ENCODE assay signal across 8 mouse cellular contexts in the genomic region with DNA sequence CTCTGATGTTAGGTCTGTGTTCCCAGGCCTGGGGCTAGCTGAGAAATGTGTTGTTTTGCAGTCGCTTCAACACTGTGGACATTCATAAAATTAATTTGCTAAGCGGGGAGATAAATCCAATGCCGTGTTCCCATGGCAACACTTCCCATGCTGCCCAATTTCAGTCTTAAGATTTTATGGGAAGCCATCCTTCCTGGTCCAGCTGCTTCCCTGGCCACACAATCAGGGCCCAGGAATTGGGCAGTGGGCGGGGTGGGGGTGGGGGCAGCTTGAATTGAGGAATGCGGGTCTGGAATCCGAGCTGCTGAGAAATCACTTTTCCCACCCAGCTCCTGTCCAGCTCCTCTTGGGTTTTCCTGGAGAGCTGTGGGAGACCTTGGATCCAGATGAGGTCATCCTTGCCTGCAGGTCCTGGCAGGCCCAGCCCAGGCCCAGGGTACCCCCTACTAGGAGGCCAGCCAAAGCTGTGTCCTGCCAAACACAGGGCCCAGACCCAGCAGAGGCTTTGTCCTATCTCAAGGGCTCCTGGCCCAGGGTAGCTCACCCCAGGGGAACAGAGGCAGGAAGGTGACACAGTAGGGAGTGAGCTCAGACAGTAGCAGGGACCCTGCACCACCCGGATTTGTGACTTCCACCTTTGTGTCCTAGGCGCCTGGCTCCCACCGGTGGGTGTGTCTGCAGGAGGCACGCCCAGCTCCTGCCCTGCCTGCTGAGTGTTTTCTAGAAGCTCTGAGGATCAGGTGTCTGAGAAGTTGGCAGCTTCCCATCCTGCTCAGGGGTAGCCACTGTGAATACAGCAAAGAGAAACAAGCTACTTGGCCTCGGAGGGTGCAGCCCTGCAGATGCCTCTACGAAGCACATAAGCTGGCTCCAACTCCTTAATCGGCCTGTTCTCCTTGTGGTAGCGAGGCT. TPM values are rescaled to one million over a fixed set of nuclear protein-coding genes. Genes with fewer than 3 reads are reported as not detected.
DNase-seq lines count a peak whose midpoint lies in the region; ATAC-seq lines count a peak whose summit lies in the region.

No protein-coding gene starts in this region.

- DNase-seq in liver, embryonic 11.5 days (ENCODE audit: low spot score): no peak
- peak; percentile 43 for DNase-seq in embryonic facial prominence, embryonic 10.5 days (ENCODE audit: low spot score)
- peak; percentile 56 for DNase-seq in kidney, postnatal 10 days
- DNase-seq in spleen, postnatal 4 days (ENCODE audit: low spot score in 2 of 2): no peak

- H3K4me3 ChIP-seq in liver, embryonic 11.5 days (ENCODE audit: low read depth, low read length): no peak overlapping the region
- H3K4me3 ChIP-seq in liver, embryonic 12.5 days: no peak overlapping the region
- H3K4me3 ChIP-seq in embryonic facial prominence, embryonic 10.5 days: no peak overlapping the region
- H3K4me3 ChIP-seq in heart, embryonic 15.5 days: no peak overlapping the region
- H3K4me3 ChIP-seq in midbrain, embryonic 16.5 days (ENCODE audit: low read depth, low read length): no peak overlapping the region

- no peak overlapping the region for H3K4me2 ChIP-seq in liver, embryonic 11.5 days
- H3K4me2 ChIP-seq in liver, embryonic 12.5 days: no peak overlapping the region
- H3K4me2 ChIP-seq in heart, embryonic 15.5 days: no peak overlapping the region
- H3K4me2 ChIP-seq in midbrain, embryonic 16.5 days (ENCODE audit: low read length): no peak overlapping the region

- no peak overlapping the region for H3K27ac ChIP-seq in liver, embryonic 11.5 days (ENCODE audit: low read depth, low read length)
- no peak overlapping the region for H3K27ac ChIP-seq in liver, embryonic 12.5 days
- H3K27ac ChIP-seq in embryonic facial prominence, embryonic 10.5 days (replicated peaks): peak overlapping the region; percentile 80
- peak overlapping the region; percentile 24; the same call in 1 of the 2 replicates for H3K27ac ChIP-seq in heart, embryonic 15.5 days
- peak overlapping the region; percentile 79 for H3K27ac ChIP-seq in midbrain, embryonic 16.5 days (ENCODE audit: low read length)

- no peaks in the 10 kb centered on the region for H3K9me3 ChIP-seq in liver, embryonic 11.5 days (ENCODE audit: control insufficient read depth, low read length)
- H3K9me3 ChIP-seq in liver, embryonic 12.5 days (replicated peaks): no peaks in the 10 kb centered on the region
- H3K9me3 ChIP-seq in embryonic facial prominence, embryonic 10.5 days: no peaks in the 10 kb centered on the region
- no peaks in the 10 kb centered on the region for H3K9me3 ChIP-seq in heart, embryonic 15.5 days (replicated peaks)
- H3K9me3 ChIP-seq in midbrain, embryonic 16.5 days (replicated peaks; ENCODE audit: control insufficient read depth, low read length, poor library complexity, severe bottlenecking): no peaks in the 10 kb centered on the region

- no peaks in the 10 kb centered on the region for H3K27me3 ChIP-seq in liver, embryonic 11.5 days (replicated peaks; ENCODE audit: control insufficient read depth, insufficient read depth, low read length)
- H3K27me3 ChIP-seq in liver, embryonic 12.5 days (replicated peaks): no peaks in the 10 kb centered on the region
- H3K27me3 ChIP-seq in embryonic facial prominence, embryonic 10.5 days (replicated peaks; ENCODE audit: low read depth, poor library complexity, severe bottlenecking): no peaks in the 10 kb centered on the region
- H3K27me3 ChIP-seq in heart, embryonic 15.5 days: no peaks in the 10 kb centered on the region
- no peaks in the 10 kb centered on the region for H3K27me3 ChIP-seq in midbrain, embryonic 16.5 days (ENCODE audit: control insufficient read depth, insufficient read depth, low read depth, low read length)

- H3K4me1 ChIP-seq in liver, embryonic 11.5 days (replicated peaks; ENCODE audit: control insufficient read depth, insufficient read depth, low read length): no peaks in the 10 kb centered on the region; the same call in 1 of the 2 replicates
- H3K4me1 ChIP-seq in liver, embryonic 12.5 days: 0 out of 2 replicates have a peak, but pooled peaks cover 4% of the 10 kb centered on the region
- H3K4me1 ChIP-seq in embryonic facial prominence, embryonic 10.5 days: peaks cover 32% of the 10 kb centered on the region
- peaks cover 17% of the 10 kb centered on the region for H3K4me1 ChIP-seq in heart, embryonic 15.5 days (replicated peaks)
- peaks cover 22% of the 10 kb centered on the region for H3K4me1 ChIP-seq in midbrain, embryonic 16.5 days (ENCODE audit: control insufficient read depth, insufficient read depth, low read length)

- no peak overlapping the region for H3K9ac ChIP-seq in liver, embryonic 11.5 days (ENCODE audit: low read depth, low read length)
- no peak overlapping the region for H3K9ac ChIP-seq in liver, embryonic 12.5 days
- H3K9ac ChIP-seq in heart, embryonic 15.5 days: no peak overlapping the region
- no peak overlapping the region for H3K9ac ChIP-seq in midbrain, embryonic 16.5 days (ENCODE audit: low read depth, low read length)

- WGBS in liver, embryonic 11.5 days: 51% methylated on average over 14 of the region's 14 CpGs
- WGBS in liver, embryonic 12.5 days (ENCODE audit: insufficient replicate concordance): 55% methylated on average over 14 of the region's 14 CpGs
- 40% methylated on average over 14 of the region's 14 CpGs for WGBS in embryonic facial prominence, embryonic 10.5 days
- 49% methylated on average over 14 of the region's 14 CpGs for WGBS in heart, embryonic 15.5 days
- 34% methylated on average over 14 of the region's 14 CpGs for WGBS in midbrain, embryonic 16.5 days

- no peaks in the 10 kb centered on the region for H3K36me3 ChIP-seq in liver, embryonic 11.5 days (ENCODE audit: control insufficient read depth, insufficient read depth, low read length)
- no peaks in the 10 kb centered on the region for H3K36me3 ChIP-seq in liver, embryonic 12.5 days
- no peaks in the 10 kb centered on the region for H3K36me3 ChIP-seq in embryonic facial prominence, embryonic 10.5 days (replicated peaks)
- H3K36me3 ChIP-seq in heart, embryonic 15.5 days: no peaks in the 10 kb centered on the region
- H3K36me3 ChIP-seq in midbrain, embryonic 16.5 days (ENCODE audit: control insufficient read depth, insufficient read depth, low read length): no peaks in the 10 kb centered on the region; the same call in 1 of the 2 replicates

- ATAC-seq in liver, embryonic 11.5 days (replicated peaks; ENCODE audit: low FRiP score): peak; percentile 26; the same call in 1 of the 2 replicates
- ATAC-seq in liver, embryonic 12.5 days: no peak
- peak; percentile 39; the same call in 1 of the 2 replicates for ATAC-seq in heart, embryonic 15.5 days (replicated peaks; ENCODE audit: insufficient number of reproducible peaks, insufficient read depth, low FRiP score, low read depth)
- ATAC-seq in midbrain, embryonic 16.5 days: peak; percentile 61
- ATAC-seq in megakaryocyte progenitor cell, adult 5-6 weeks (replicated peaks; ENCODE audit: poor library complexity): no peak

RNA-seq across cellular contexts. Expression of gene Pdgfa, which starts 36.5 kb away (rescaled TPM):
- 3.4 and 5.0 TPM in 2 replicates for polyA plus RNA-seq in liver, embryonic 11.5 days (2014; fragmentation: Nextera tagmentation; extraction: Ambion mirVana)
- 1.9 and 2.8 TPM in 2 replicates for polyA plus RNA-seq in liver, embryonic 12.5 days (2016; fragmentation: Nextera tagmentation; extraction: Ambion mirVana)
- polyA plus RNA-seq in embryonic facial prominence, embryonic 10.5 days (2016; fragmentation: Nextera tagmentation; extraction: Ambion mirVana): 30.8 and 33.5 TPM in 2 replicates
- 46.0 and 51.1 TPM in 2 replicates for polyA plus RNA-seq in heart, embryonic 15.5 days (2015; fragmentation: Nextera tagmentation; extraction: Ambion mirVana)
- polyA plus RNA-seq in midbrain, embryonic 16.5 days (2015; fragmentation: Nextera tagmentation; extraction: Ambion mirVana): 27.0 and 32.2 TPM in 2 replicates
- total RNA-seq in megakaryocyte progenitor cell, adult 5-6 weeks (2015): 0.25 and 0.71 TPM in 2 replicates
- 1.3 TPM in 1 of 2 replicates, not detected in the other for total RNA-seq in megakaryocyte progenitor cell, adult 5-6 weeks (2017)

Comparison
In these comparisons a context has a peak if more than half of its experiments do, and no peak if none do; other contexts are left out.
1. ATAC-seq: peak in liver, embryonic 11.5 days (single experiment), heart, embryonic 15.5 days (single experiment) and midbrain, embryonic 16.5 days (single experiment); none in liver, embryonic 12.5 days (single experiment) and megakaryocyte progenitor cell, adult 5-6 weeks (single experiment).
2. DNase-seq: peak in embryonic facial prominence, embryonic 10.5 days (single experiment) and kidney, postnatal 10 days (single experiment); none in liver, embryonic 11.5 days (single experiment) and spleen, postnatal 4 days (0 of 2).
3. H3K27ac ChIP-seq: peak in embryonic facial prominence, embryonic 10.5 days (single experiment), heart, embryonic 15.5 days (single experiment) and midbrain, embryonic 16.5 days (single experiment); none in liver, embryonic 11.5 days (single experiment) and liver, embryonic 12.5 days (single experiment).